Mouse (Mus musculus): ENCODE data around the gene Adamts13. TPM values are rescaled to one million over a fixed set of nuclear protein-coding genes. Genes with fewer than 3 reads are reported as not detected.
A peak's percentile ranks its signal among the peaks of the same experiment; 100 is the strongest.

Gene Adamts13
- polyA plus RNA-seq (2016; fragmentation: Nextera tagmentation; extraction: Ambion mirVana) = not detected in 2 replicates

DNA sequence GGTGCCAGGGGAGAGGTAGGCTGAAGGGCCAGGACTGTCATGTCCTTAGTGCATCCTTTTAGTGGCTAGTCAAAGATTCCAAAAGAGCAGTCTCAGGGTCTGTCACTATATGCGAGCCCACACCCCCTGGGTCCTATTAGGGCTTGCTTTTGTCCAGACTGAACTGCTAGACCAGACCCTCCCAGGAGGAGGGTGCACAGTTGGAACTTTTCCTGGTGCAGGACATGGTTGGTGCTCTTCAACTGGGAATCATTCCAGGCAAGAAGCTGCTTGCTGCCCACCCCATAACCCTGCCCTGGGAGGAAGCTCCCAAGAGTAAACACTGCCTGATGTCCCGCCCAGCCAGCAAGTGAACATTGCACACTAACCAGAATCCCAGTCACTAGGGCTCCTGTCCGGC lies at the start of gene Adamts13:
Gene Adamts13, plus strand, starts transcription at position 301 of the 400 bp plus-strand sequence.
- Histone ChIP-seq H3K36me3 (replicated peaks) (no peaks in the 10 kb centered on the region), H3K27ac (no peak within 1 kb of the TSS), H3K9ac (no peak within 1 kb of the TSS), H3K4me2 (no peak within 1 kb of the TSS), H3K4me1 (no peaks in the 10 kb centered on the region), H3K27me3 (0 out of 2 replicates have a peak, but pooled peaks cover 7% of the 10 kb centered on the region), H3K4me3 (replicated peaks) (no peak within 1 kb of the TSS), H3K9me3 (no peaks in the 10 kb centered on the region)
- ATAC-seq (ENCODE audit: low FRiP score) = no peak
- WGBS = 86% methylated on average over 3 of the region's 3 CpGs

DNA sequence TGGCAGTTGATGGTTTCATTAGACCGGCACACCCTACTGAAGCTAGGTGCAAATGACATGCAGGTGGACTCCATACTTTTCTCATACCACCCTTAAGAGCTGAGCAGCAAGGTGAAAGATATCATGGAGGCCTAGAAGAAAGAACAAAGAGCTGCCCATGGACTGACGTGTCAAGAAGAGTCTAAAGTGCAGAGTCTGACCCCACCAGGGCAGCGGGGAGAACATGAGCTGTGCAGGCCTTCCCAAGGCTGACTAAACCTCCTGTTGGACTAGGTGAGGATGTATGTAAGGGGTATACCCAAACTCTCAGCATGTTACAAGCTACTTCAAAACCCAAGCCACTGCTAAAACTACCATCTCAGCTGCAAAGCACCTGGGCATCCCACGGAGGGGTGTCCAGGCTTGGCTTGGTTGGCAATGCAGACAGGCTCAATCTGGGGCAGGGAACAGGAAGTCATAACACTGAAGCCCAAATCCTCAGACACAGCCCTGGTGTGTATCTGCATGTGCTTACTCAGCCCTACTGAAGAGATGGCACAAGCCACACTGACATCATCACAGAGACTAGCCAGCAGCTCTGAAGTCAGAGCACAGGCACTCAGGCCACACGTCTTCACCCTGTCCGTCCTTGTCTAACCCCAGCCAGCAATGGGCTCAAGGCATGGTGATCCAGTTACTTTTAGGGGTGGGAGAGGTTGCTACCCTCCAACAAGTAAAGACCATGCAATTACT lies 45.3 kb upstream of the Adamts13 start:
- H3K4me3 ChIP-seq (replicated peaks) = no peak overlapping the region
- WGBS = 94% methylated on average over 6 of the region's 6 CpGs

DNA sequence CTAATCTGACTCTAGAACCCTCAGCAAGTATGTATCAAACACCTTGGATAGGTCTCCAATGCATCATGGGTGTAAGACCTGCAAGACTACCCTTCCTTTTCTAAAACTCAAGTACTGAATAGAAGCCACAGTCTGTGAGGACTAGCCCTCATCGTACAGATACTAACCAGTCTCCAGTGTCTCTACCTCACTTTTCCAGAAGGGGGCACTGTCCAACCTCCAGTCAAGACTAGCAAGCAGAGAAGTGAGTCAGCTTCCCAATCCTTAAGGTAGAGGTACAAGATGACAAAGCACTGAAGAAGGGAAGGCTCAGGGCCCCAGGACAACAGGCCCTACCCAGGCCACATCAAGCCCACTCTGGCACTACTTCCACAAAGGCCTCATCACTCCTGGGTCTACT lies 42.8 kb upstream of the Adamts13 start:
- 38% methylated on average over 1 of the region's 1 CpGs for WGBS
- Histone ChIP-seq H3K4me2 (no peak overlapping the region), H3K36me3 (replicated peaks) (peaks cover 40% of the 10 kb centered on the region), H3K9ac (no peak overlapping the region), H3K4me3 (replicated peaks) (no peak overlapping the region), H3K27ac (no peak overlapping the region), H3K4me1 (peaks cover 21% of the 10 kb centered on the region), H3K27me3 (no peaks in the 10 kb centered on the region), H3K9me3 (no peaks in the 10 kb centered on the region)
- ATAC-seq (ENCODE audit: low FRiP score) = no peak

More for the DNA sequence above, 45.3 kb upstream of the Adamts13 start:
- ATAC-seq (ENCODE audit: low FRiP score) = no peak
- peaks cover 21% of the 10 kb centered on the region for H3K4me1 ChIP-seq
- H3K9me3 ChIP-seq = no peaks in the 10 kb centered on the region
- H3K27ac ChIP-seq = no peak overlapping the region
- no peak overlapping the region for H3K4me2 ChIP-seq
- H3K9ac ChIP-seq = no peak overlapping the region
- H3K36me3 ChIP-seq (replicated peaks) = peaks cover 64% of the 10 kb centered on the region
- no peaks in the 10 kb centered on the region for H3K27me3 ChIP-seq

DNA sequence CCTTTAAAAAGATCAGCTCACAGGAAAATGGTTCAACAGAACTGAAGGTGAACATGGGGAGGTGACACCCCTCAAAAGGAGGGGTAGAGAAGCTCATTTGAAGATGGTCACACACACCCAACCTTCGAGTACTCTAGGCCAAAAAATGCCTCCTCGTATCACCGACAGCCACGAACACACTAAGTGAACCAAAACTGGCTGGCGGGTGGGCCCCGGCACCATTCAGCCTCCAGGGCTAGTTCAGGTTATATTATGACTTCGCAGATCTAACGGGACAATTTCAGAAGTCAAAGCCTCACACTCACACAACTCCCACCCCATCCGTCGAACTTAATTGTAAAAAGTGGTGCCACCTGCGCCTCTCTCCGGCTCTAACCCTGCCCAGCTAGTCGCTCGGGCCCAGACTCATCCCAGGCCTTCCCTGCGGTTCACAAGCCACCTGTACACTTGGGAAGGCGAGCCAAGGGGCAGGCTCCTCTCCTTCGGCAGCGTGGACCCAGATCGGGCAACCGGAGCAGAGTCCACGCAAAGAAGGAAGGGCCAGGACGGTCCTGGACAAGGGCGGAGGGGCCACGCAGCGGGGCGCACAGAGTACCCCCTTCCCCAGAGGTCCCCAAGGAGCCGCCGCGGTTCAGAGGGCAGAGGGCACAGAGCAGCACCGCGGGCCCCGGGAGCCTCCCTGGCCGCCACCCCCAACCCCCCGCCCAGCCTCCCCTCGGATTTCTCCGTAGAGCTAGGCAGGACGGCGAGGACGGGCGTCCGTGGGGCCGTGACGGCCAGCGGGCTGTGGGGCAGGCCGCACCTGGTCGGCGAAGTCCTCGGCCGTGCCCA lies 40.5 kb upstream of the Adamts13 start:
- ATAC-seq (ENCODE audit: low FRiP score) = peak; percentile 31
- Histone ChIP-seq H3K27me3 (0 out of 2 replicates have a peak, but pooled peaks cover under 1% of the 10 kb centered on the region), H3K36me3 (replicated peaks) (peaks cover 22% of the 10 kb centered on the region), H3K27ac (peak overlapping the region; percentile 86), H3K9me3 (no peaks in the 10 kb centered on the region), H3K4me2 (peak overlapping the region; percentile 82), H3K9ac (peak overlapping the region; percentile 98), H3K4me3 (replicated peaks) (peak overlapping the region; percentile 97), H3K4me1 (peaks cover 21% of the 10 kb centered on the region)
- WGBS = 4% methylated on average over 31 of the region's 49 CpGs

DNA sequence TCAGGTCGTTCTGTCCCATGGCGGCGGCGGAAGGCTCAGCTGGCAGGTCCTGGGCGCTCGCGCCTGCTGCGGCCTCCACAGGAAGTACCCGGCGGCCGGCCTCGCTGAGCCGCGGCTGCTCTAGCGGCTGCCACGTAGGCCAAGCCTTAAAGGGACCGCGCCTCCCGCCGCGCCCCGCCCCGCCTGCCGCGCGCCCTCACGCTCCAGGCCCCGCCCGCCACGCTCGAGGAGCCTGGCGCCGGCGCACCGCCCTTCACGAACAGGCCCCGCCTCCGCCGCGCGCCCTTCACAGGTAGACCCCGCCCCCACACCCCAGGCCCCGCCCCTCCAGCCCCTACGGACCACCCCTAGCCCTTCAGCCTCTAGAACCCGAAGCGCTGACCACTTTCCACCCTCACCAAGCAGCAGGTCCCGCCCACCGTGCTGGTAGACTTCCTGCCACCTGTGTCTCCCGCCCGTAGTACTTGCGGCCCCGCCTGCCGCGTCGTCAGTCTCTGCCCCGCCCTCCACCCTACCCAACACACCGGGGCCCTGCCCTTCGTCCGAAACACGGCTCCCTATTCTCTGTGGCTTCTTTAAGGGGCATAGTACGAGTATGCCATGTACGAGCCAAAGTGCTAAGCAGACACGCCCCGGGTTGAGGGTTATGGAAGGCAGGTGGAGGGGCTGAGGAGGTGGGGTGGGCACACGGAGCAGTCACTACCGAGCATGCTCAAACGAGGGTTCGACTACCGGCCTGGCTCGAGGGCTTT lies 39.7 kb upstream of the Adamts13 start, which contains the start of the genes Surf4 and Stkld1:
Gene Surf4, minus strand, starts transcription at position 625 of the 752 bp plus-strand sequence.
Gene Stkld1, plus strand, starts transcription at position 744 of the 752 bp plus-strand sequence.
- H3K4me1 ChIP-seq = peaks cover 21% of the 10 kb centered on the region
- peak within 1 kb of the TSS; percentile 98 for H3K9ac ChIP-seq
- H3K4me3 ChIP-seq (replicated peaks) = peak within 1 kb of the TSS; percentile 97
- H3K4me2 ChIP-seq = peak within 1 kb of the TSS; percentile 82
- H3K27ac ChIP-seq = peak within 1 kb of the TSS; percentile 86
- H3K9me3 ChIP-seq = no peaks in the 10 kb centered on the region
- 0 out of 2 replicates have a peak, but pooled peaks cover 3% of the 10 kb centered on the region for H3K27me3 ChIP-seq
- peak; percentile 94 for ATAC-seq (ENCODE audit: low FRiP score)
- H3K36me3 ChIP-seq (replicated peaks) = peaks cover 17% of the 10 kb centered on the region
- 1% methylated on average over 30 of the region's 70 CpGs for WGBS

DNA sequence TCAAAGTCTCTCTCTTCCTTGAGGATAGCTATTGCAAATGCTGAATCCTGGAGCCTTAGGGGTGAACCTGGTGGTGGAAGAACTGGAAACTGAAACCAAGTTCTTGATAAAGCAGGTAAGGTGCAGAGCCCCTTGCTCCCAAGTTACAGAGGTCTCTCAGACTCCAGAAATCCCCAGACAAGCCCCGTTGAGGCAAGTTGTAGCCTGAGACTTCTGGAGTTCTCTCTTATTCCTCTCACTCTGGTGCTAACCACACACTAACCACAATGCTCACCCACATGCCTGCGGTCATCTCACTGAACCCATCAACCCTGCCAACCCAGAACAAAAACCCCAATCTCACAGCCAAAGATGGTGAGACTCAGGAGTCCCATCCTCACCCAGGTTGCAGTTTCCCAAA lies 37.9 kb upstream of the Adamts13 start:
- Histone ChIP-seq H3K4me3 (replicated peaks) (no peak overlapping the region), H3K27ac (no peak overlapping the region), H3K9me3 (no peaks in the 10 kb centered on the region), H3K9ac (no peak overlapping the region), H3K36me3 (replicated peaks) (0 out of 2 replicates have a peak, but pooled peaks cover 5% of the 10 kb centered on the region), H3K27me3 (0 out of 2 replicates have a peak, but pooled peaks cover 3% of the 10 kb centered on the region), H3K4me2 (no peak overlapping the region), H3K4me1 (peaks cover 21% of the 10 kb centered on the region)
- no peak for ATAC-seq (ENCODE audit: low FRiP score)
- 86% methylated on average over 2 of the region's 2 CpGs for WGBS

DNA sequence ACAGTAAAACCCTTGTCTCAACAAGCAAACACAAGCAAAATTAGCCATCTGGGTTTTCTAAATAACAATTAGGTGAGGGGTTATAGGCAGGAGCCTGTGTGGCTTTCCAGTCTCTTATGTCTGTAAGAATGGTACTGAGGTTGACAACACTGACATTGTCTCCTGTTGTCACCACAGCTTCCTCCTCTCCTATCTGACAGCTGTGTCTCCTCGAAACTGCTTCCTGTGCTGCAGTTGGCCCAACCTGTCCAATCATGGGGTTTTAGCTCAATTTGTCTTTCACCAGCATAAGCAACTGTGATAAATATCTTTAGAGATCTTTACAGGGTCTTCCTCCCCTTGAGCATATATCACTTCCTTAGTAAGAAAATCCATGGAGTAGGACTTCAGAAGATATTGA lies 36.8 kb upstream of the Adamts13 start:
- no peak overlapping the region for H3K9ac ChIP-seq
- H3K36me3 ChIP-seq (replicated peaks) = no peaks in the 10 kb centered on the region
- H3K9me3 ChIP-seq = no peaks in the 10 kb centered on the region
- no peak overlapping the region for H3K4me2 ChIP-seq
- no peak for ATAC-seq (ENCODE audit: low FRiP score)
- WGBS = 78% methylated on average over 1 of the region's 1 CpGs
- 0 out of 2 replicates have a peak, but pooled peaks cover 3% of the 10 kb centered on the region for H3K27me3 ChIP-seq
- H3K4me1 ChIP-seq = peaks cover 11% of the 10 kb centered on the region
- H3K4me3 ChIP-seq (replicated peaks) = no peak overlapping the region
- H3K27ac ChIP-seq = no peak overlapping the region

DNA sequence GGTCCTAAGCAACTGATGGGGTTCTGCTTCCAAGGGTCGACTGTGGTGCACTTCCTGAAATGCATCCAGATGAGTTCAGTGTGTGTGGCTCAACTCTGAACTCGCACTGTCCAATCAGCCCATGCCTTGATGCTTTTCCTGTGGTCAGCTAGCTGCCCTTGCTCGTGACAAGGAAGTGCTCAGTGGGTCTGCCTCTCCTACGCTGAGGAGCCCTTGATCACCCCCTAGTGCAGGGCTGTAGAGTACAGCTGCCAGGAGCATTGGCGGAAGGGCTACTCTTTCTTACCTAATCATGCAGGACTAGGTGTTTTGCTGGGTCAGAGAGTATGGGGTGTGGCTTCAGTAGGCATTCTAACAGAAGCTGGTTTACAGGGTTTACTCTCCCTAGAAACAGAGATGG lies 31.7 kb upstream of the Adamts13 start:
- no peak overlapping the region for H3K4me2 ChIP-seq
- no peaks in the 10 kb centered on the region for H3K4me1 ChIP-seq
- 0 out of 2 replicates have a peak, but pooled peaks cover 3% of the 10 kb centered on the region for H3K27me3 ChIP-seq
- no peak overlapping the region for H3K4me3 ChIP-seq (replicated peaks)
- H3K27ac ChIP-seq = no peak overlapping the region
- 46% methylated on average over 5 of the region's 5 CpGs for WGBS
- ATAC-seq (ENCODE audit: low FRiP score) = no peak
- H3K9ac ChIP-seq = no peak overlapping the region
- 0 out of 2 replicates have a peak, but pooled peaks cover 3% of the 10 kb centered on the region for H3K36me3 ChIP-seq (replicated peaks)
- no peaks in the 10 kb centered on the region for H3K9me3 ChIP-seq

DNA sequence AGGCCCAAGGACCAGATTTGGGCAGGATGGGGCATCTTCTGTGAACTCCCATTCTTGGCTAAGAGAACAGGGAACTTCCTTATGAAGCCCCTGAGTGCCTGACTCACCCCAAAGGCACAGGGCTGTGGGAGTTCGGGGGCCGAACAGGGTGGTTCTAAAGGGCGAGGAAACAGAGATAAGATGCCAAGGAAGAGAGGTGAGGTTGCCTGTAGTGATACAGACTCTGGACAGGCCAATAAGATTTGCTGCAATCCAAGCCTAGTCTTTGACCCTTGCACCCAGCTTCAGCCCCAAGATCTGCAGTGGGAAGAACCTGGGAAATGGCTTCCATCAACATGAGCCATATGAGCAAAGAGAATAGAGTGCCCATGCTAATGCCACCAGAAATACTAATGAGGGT lies 30.0 kb upstream of the Adamts13 start:
- Histone ChIP-seq H3K27me3 (no peaks in the 10 kb centered on the region), H3K4me3 (replicated peaks) (no peak overlapping the region), H3K27ac (no peak overlapping the region), H3K4me2 (no peak overlapping the region), H3K4me1 (no peaks in the 10 kb centered on the region), H3K9me3 (no peaks in the 10 kb centered on the region), H3K9ac (no peak overlapping the region), H3K36me3 (replicated peaks) (0 out of 2 replicates have a peak, but pooled peaks cover 4% of the 10 kb centered on the region)
- ATAC-seq (ENCODE audit: low FRiP score) = no peak
- WGBS = 75% methylated on average over 3 of the region's 3 CpGs

DNA sequence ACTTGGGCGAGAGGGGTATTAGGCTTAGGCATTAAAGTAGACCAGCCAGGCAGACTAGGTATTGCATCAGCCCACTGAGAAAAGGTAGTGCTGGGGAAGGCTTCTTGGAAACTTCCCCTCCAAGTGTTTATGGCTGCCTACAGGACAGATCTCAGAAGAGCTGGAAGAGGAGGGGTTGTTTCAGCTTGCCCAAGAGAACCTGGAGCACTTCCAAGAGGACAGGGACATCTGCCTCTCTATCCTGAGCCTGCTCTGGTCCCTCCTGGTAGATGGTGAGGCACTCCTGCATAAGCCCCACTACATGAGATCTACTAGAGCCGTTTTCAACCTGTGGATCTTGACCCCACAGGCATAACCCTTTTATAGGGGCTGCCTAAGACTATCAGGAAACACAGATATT lies 22.8 kb upstream of the Adamts13 start:
- H3K36me3 ChIP-seq (replicated peaks) = peaks cover 50% of the 10 kb centered on the region
- no peak overlapping the region for H3K27ac ChIP-seq

DNA sequence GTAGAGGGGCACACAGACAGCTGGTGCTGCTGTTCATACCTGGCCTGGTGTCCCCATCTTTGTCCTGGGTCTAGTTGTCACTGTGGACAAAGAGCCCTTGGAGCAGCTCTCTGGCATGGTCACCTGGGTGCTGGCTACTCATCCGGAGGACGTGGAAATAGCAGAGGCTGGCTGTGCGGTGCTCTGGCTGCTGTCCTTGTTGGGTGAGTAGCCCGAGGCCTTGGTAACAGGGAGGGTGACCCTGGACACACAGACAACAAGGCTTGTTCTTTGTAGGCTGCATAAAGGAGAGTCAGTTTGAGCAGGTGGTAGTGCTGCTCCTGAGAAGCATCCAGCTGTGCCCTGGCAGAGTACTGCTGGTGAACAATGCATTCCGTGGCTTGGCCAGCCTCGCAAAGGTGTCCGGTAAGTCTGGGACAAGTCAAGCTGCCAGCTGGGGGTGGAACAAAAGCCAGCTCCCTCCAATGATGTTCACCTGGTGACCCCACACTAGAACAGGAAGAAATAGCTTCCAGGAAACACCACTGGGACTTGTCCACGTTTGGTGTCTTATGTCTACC lies 21.8 kb upstream of the Adamts13 start:
- H3K9me3 ChIP-seq = no peaks in the 10 kb centered on the region
- 89% methylated on average over 8 of the region's 8 CpGs for WGBS
- H3K27me3 ChIP-seq = no peaks in the 10 kb centered on the region
- H3K9ac ChIP-seq = no peak overlapping the region
- H3K4me2 ChIP-seq = no peak overlapping the region
- H3K4me1 ChIP-seq = no peaks in the 10 kb centered on the region
- H3K36me3 ChIP-seq (replicated peaks) = peaks cover 59% of the 10 kb centered on the region
- no peak overlapping the region for H3K27ac ChIP-seq
- no peak for ATAC-seq (ENCODE audit: low FRiP score)
- H3K4me3 ChIP-seq (replicated peaks) = no peak overlapping the region

More for the DNA sequence above, 22.8 kb upstream of the Adamts13 start:
- no peak overlapping the region for H3K4me3 ChIP-seq (replicated peaks)
- no peaks in the 10 kb centered on the region for H3K9me3 ChIP-seq
- H3K4me1 ChIP-seq = no peaks in the 10 kb centered on the region
- H3K4me2 ChIP-seq = no peak overlapping the region
- ATAC-seq (ENCODE audit: low FRiP score) = no peak
- H3K9ac ChIP-seq = no peak overlapping the region
- 86% methylated on average over 2 of the region's 2 CpGs for WGBS
- no peaks in the 10 kb centered on the region for H3K27me3 ChIP-seq

All from forebrain, embryonic 12.5 days (tissue).